Mouse (Mus musculus): Measurements from ENCODE around the gene Usp21. TPM values are rescaled to one million over a fixed set of nuclear protein-coding genes. Genes with fewer than 3 reads are reported as not detected.

Usp21 gene
- total and polyA plus RNA-seq, 3 experiments = 10.0 to 66.4 TPM; not detected in 1

DNA sequence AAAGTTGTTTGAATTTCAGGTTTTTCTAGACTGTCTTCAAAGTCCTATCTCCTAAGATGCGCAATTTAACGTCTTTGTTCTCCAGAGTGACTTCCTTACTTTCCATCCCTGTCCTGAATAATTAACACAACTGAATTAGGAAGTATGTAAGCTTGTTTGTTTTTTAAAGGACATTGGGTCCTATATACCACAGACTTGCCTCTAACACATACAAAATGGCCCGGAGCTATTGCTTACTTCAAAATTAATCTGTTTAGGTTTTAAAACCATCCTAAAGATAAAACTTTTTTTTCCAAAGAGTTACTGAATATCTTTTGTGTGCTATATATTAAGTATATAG, 7.2 kb upstream of the Usp21 start (continued):
- no peak for TF ChIP-seq CHD1 (IDR thresholded peaks at IDR 0.05; ENCODE audit: low read depth, low read length)
- TF ChIP-seq ELF1 (IDR thresholded peaks at IDR 0.05; ENCODE audit: low read depth, low read length) = no peak
- TF ChIP-seq TAL1 (IDR thresholded peaks at IDR 0.05; ENCODE audit: low read length) = no peak
- no peak for TF ChIP-seq MEF2A (IDR thresholded peaks at IDR 0.05; ENCODE audit: extremely low read depth, insufficient replicate concordance, low read depth, low read length, poor library complexity, severe bottlenecking)

DNA sequence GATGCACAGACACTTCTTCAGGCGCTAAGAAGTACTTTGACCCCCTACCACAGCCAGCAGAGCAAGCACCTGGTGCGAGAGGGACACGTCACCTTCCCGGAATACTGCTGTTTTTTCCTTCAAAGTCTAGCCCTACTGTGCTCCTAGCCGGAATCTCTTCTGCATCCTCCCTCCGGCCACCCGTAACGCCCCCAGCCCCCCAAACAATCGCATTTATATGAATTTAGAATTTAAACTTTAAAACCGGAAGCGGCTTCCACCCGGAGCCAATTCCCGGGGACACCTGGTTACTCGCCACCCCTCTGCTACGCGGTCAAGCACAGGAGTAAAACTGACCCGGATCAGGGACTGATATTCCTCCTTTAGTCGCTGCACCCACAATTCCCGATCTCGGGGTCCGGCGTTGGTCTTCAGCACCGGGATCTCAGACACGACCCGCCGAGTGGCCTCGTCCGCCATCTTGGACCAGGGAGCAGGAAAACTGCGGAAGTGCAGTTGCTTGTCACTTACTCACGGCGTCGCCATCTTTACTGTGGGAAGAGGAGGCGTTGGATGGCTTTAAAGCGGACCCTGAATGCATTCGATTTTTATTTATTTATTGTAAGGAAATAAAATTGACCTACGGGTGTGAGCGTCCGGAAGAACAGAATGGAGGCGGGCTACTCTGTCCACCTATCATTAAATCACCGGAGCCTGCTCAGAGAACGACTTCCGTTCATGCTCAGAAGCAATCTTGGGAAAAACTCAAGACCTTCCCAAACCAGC, 6.7 kb upstream of the Usp21 start, which contains the start of gene Ufc1:
Ufc1 (minus strand) TSS at position 727 of the 765 bp plus-strand sequence.
- Histone ChIP-seq H3K9me3 (replicated peaks; ENCODE audit: insufficient read depth, low read length) (no peaks in the 10 kb centered on the region), H3K36me3 (ENCODE audit: control insufficient read depth in 1 of 2, insufficient read depth in 2 of 2, low read length in 2 of 2) (peaks cover 0 to 14% of the 10 kb centered on the region in 2 experiments; a peak in 2 of 4 replicates), H3K4me1 (ENCODE audit: control insufficient read depth in 1 of 2, insufficient read depth in 2 of 2, low read length in 2 of 2) (peaks cover 0 to 9% of the 10 kb centered on the region in 2 experiments; a peak in 3 of 4 replicates), H3K27me3 (ENCODE audit: control insufficient read depth in 1 of 2, insufficient read depth in 2 of 2, low read length in 2 of 2) (no peaks in the 10 kb centered on the region; a peak in 1 of 4 replicates), H3K27ac (ENCODE audit: control insufficient read depth, low read depth, low read length) (peak within 1 kb of the TSS; percentile 99), H3K4me3 (ENCODE audit: control insufficient read depth in 1 of 2, insufficient read depth in 1 of 2, low read depth in 2 of 2, low read length in 2 of 2) (peak within 1 kb of the TSS; percentile 83 to 100), H3K79me2 (ENCODE audit: control insufficient read depth, insufficient read depth, low read length, poor library complexity) (peaks cover 14% of the 10 kb centered on the region), H3K9ac (ENCODE audit: control insufficient read depth, low read depth, low read length, poor library complexity, severe bottlenecking) (peak within 1 kb of the TSS; percentile 99)
- peak; percentile 93 for DNase-seq (ENCODE audit: low read depth, low spot score)
- peak; percentile 51; the same call in 1 of the 2 replicates for TF ChIP-seq POLR2AphosphoS2 (IDR thresholded peaks at IDR 0.05; ENCODE audit: low read length)
- TF ChIP-seq MXI1 (IDR thresholded peaks at IDR 0.05; ENCODE audit: low read depth, low read length) = no peak; the same call in none of the 2 replicates
- TF ChIP-seq SMC3 (IDR thresholded peaks at IDR 0.05; ENCODE audit: low read depth, low read length) = no peak
- no peak for TF ChIP-seq MYB (IDR thresholded peaks at IDR 0.05; ENCODE audit: low read depth, low read length)
- TF ChIP-seq HCFC1 (IDR thresholded peaks at IDR 0.05; ENCODE audit: low read depth, low read length) = peak; percentile 87
- peak; percentile 55; the same call in 1 of the 2 replicates for TF ChIP-seq MAZ (IDR thresholded peaks at IDR 0.05; ENCODE audit: low read depth, low read length)
- TF ChIP-seq RAD21 (IDR thresholded peaks at IDR 0.05; ENCODE audit: low read depth, low read length) = no peak
- TF ChIP-seq POLR2A (IDR thresholded peaks at IDR 0.05; ENCODE audit: control insufficient read depth in 1 of 2, insufficient read depth in 1 of 2, low read depth in 1 of 2, low read length in 2 of 2, poor library complexity in 1 of 2) = peak; percentile 35 to 81; a peak in 2 of 4 replicates
- 0 out of 2 replicates have a peak, but pooled peaks have one; percentile 29 for TF ChIP-seq MAX (IDR thresholded peaks at IDR 0.05; ENCODE audit: low read length)
- TF ChIP-seq KAT2A (conservative IDR thresholded peaks at IDR 0.05; ENCODE audit: low read depth, low read length) = peak; percentile 36; the same call in 1 of the 2 replicates
- TF ChIP-seq TAL1 (IDR thresholded peaks at IDR 0.05; ENCODE audit: low read length) = no peak
- no peak for TF ChIP-seq USF2 (IDR thresholded peaks at IDR 0.05; ENCODE audit: borderline replicate concordance in 1 of 2, insufficient read depth in 1 of 2, low read depth in 1 of 2, low read length in 2 of 2)
- peak; percentile 49 for TF ChIP-seq TCF12 (IDR thresholded peaks at IDR 0.05; ENCODE audit: low read depth, low read length)
- TF ChIP-seq CHD1 (IDR thresholded peaks at IDR 0.05; ENCODE audit: low read depth, low read length) = 0 out of 2 replicates have a peak, but pooled peaks have one; percentile 10
- TF ChIP-seq CTCF (IDR thresholded peaks at IDR 0.05 in 2 of 3, conservative IDR thresholded peaks at IDR 0.05 in 1 of 3; ENCODE audit: control insufficient read depth in 1 of 3, insufficient read depth in 1 of 3, low read depth in 2 of 3, low read length in 3 of 3, poor library complexity in 1 of 3, severe bottlenecking in 1 of 3) = no peak
- TF ChIP-seq MYC (IDR thresholded peaks at IDR 0.05; ENCODE audit: low read depth, low read length) = peak; percentile 38; the same call in 1 of the 2 replicates
- TF ChIP-seq CHD2 (IDR thresholded peaks at IDR 0.05; ENCODE audit: low read length) = no peak
- peak; percentile 87 for TF ChIP-seq ELF1 (IDR thresholded peaks at IDR 0.05; ENCODE audit: low read depth, low read length)
- TF ChIP-seq USF1 (IDR thresholded peaks at IDR 0.05; ENCODE audit: low read depth, low read length) = no peak
- TF ChIP-seq JUND (IDR thresholded peaks at IDR 0.05; ENCODE audit: low read depth, low read length) = no peak
- peak in 1 of 2 experiments; percentile 32; a peak in 1 of 4 replicates for TF ChIP-seq EP300 (IDR thresholded peaks at IDR 0.05; ENCODE audit: low read depth in 1 of 2, low read length in 2 of 2)
- TF ChIP-seq POLR2AphosphoS5 (IDR thresholded peaks at IDR 0.05; ENCODE audit: borderline replicate concordance, low read depth, low read length) = no peak
- no peak for TF ChIP-seq BHLHE40 (IDR thresholded peaks at IDR 0.05; ENCODE audit: borderline replicate concordance, low read depth, low read length)
- 0 out of 2 replicates have a peak, but pooled peaks have one; percentile 38 for TF ChIP-seq NELFE (IDR thresholded peaks at IDR 0.05; ENCODE audit: low read depth, low read length)
- TF ChIP-seq ETS1 (IDR thresholded peaks at IDR 0.05; ENCODE audit: low read depth, low read length) = no peak; the same call in 1 of the 2 replicates
- no peak for TF ChIP-seq ZNF384 (IDR thresholded peaks at IDR 0.05; ENCODE audit: low read depth, low read length)
- TF ChIP-seq GATA1 (IDR thresholded peaks at IDR 0.05; ENCODE audit: low read depth, low read length) = no peak
- peak; percentile 82 for TF ChIP-seq TBP (IDR thresholded peaks at IDR 0.05; ENCODE audit: low read depth, low read length)
- TF ChIP-seq ZC3H11A (IDR thresholded peaks at IDR 0.05; ENCODE audit: low read depth, low read length) = no peak
- 0 out of 2 replicates have a peak, but pooled peaks have one; percentile 40 for TF ChIP-seq UBTF (IDR thresholded peaks at IDR 0.05; ENCODE audit: borderline replicate concordance, insufficient read depth, low read depth, low read length)
- peak; percentile 62 for TF ChIP-seq NRF1 (IDR thresholded peaks at IDR 0.05; ENCODE audit: insufficient read depth, low read depth, low read length, poor library complexity, severe bottlenecking)
